Mouse (Mus musculus) heart, postnatal 0 days (tissue): ENCODE results near the gene Prkar1b.

ENCODE experiments used
- CTCF ChIP-seq: IDR thresholded peaks from 2 replicates; pipeline ENCODE4 v1.5.1; 2016; ENCODE audit warnings: antibody characterized with exemption, control low read depth, low read depth
- EP300 ChIP-seq: IDR thresholded peaks from 2 replicates; pipeline ENCODE4 v1.6.1; 2016; ENCODE audit warnings: antibody characterized with exemption, low read depth

DNA sequence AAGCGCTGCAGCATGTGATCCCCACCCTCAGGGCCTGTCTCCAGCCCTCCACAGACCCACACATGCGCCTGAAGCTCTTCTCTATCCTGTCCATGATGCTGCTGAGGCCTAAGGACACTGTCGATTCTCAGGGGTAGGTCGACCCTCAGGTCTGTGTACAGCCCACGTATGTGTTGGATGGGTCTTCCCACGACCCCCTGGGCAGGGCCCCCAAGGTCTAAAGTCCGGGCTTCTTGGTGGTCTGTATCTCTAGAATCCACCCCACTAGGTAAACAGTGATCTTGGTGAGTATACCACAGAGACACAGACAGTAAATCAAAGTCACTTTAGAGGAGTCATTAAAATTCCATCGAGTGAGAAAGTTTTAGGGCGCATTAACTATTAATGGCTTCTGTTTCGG is 24.3 kb upstream of the Prkar1b start:
- TF ChIP-seq CTCF = no peak
- TF ChIP-seq EP300 = no peak
